Mouse (Mus musculus): ENCODE measurements around the gene Rwdd2b.

Gene Rwdd2b

DNA sequence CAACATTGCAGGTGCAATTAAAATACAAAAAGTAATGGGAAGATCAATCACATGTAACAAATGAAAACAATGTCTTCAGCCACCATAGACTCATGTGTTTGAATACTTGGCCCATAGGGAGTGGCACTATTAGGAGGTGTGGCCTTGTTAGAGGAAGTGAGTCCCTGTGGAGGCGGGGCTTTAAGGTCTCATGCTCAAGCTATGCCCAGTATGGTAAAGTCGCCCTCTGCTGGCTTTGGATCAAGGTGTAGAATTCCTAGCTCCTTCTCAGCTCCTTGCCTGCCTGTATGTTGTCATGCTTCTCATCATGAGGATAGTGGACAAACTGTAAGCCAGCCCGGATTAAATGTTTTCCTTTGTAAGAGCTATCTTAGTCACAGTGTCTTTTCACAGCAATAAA is 35.4 kb downstream of the Rwdd2b start:
- DNase-seq = no peak

- DNase-seq = peak; percentile 54
Observed at GRCm38 (mm10) chr16:87393813-87394548, 46.4 kb downstream of the Rwdd2b start.

DNA sequence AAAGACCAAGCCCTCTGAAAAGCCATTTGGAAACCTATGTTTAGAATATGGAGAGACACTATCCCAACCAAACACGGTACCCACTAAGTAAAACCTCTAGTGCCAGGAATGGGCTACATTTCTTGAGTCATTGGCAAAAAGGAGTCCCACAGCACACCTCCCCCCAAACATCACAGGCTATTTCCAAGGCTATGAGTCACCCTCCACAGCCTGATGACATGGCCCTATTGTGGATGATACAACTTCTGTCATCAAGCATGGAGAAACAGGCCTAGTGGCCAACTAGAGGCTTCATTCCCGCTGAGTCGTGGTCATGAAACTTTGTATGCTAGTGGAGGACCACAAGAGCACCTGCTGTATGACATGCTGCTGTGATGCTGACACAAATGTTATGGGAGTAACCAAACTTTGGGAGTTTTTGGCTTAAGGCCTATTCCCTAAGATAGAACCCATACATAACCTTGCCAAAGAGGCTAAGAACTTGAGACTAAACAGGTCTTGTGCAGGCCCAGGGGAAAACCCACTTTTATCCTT is 52.9 kb downstream of the Rwdd2b start:
- no peak for DNase-seq

DNA sequence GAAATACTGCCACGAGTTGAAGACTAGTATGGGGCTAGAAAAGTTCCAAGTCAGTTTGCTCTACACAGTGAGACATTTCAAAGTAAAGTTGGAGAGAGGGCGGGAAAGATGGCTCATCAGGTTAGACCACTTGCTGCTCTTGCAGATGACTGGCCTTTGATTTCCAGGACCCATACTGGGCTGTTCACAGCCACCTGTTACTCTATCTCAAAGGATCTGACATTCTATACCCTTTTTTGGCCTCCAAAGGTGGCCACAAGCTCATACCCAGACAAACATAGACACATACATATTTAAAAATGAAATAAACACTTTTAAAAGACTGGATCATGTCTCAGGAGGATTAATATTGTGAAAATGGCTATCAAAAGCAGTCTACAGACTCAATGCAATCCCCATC is 56.0 kb downstream of the Rwdd2b start:
- DNase-seq = no peak
